Mouse (Mus musculus) sigmoid colon, adult 10 weeks (tissue): ENCODE measurements around the gene Speg. TPM values are rescaled to one million over a fixed set of nuclear protein-coding genes. Genes with fewer than 3 reads are reported as not detected.

Source experiments
- polyA plus RNA-seq: library from polyadenylated mRNA; stranded (reverse); fragments of 350-450 nt; fragmentation: Illumina TruSeq; extraction: RNeasy Lipid Tissue Mini Kit (QIAGEN cat#74804); gene quantifications from one replicate; pipeline ENCODE4 v1.2.3, GENCODE M21; 2014; ENCODE audit warnings: low read depth, low replicate concordance

Gene Speg
- 2.6 TPM for polyA plus RNA-seq

DNA sequence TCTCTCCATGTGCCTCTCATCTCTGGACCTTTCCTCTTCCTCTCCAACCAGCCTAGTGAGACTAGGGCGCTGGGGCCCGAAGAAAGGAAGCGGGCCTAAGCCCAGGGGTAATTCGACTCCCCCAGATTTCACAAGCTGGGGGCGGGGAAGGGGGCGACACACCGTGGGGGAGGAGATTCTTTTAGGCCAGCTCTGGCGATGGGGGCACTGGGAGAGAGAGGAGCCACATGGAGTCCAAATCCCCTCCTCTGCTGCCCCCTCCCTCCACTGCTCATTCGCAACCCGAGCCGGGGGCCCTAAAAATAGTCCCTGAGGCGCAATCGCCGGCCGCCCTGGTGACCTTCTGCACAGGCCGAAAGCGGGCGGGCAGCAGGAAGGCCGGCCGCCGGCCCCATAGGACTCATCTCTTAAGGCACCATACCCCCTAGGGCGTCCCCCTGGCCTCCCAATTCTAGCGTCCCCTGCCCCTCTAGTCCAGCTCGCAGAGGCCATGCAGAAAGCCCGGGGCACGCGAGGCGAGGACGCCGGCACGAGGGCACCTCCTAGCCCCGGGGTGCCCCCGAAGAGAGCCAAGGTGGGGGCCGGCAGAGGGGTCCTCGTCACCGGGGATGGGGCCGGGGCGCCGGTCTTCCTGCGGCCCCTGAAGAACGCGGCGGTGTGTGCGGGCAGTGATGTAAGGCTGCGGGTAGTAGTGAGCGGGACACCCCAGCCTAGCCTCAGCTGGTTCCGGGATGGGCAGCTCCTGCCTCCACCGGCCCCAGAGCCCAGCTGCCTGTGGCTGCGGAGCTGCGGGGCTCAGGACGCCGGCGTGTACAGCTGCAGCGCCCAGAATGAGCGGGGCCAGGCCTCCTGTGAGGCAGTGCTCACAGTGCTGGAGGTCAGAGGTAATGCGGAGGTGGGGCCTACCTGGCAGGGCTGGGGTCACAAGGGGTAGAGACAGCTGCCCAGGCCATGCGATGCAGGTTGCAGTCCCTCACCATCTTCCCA lies at the start of gene Speg:
Gene Speg, plus strand, starts transcription at position 348 of the 987 bp plus-strand sequence.

DNA sequence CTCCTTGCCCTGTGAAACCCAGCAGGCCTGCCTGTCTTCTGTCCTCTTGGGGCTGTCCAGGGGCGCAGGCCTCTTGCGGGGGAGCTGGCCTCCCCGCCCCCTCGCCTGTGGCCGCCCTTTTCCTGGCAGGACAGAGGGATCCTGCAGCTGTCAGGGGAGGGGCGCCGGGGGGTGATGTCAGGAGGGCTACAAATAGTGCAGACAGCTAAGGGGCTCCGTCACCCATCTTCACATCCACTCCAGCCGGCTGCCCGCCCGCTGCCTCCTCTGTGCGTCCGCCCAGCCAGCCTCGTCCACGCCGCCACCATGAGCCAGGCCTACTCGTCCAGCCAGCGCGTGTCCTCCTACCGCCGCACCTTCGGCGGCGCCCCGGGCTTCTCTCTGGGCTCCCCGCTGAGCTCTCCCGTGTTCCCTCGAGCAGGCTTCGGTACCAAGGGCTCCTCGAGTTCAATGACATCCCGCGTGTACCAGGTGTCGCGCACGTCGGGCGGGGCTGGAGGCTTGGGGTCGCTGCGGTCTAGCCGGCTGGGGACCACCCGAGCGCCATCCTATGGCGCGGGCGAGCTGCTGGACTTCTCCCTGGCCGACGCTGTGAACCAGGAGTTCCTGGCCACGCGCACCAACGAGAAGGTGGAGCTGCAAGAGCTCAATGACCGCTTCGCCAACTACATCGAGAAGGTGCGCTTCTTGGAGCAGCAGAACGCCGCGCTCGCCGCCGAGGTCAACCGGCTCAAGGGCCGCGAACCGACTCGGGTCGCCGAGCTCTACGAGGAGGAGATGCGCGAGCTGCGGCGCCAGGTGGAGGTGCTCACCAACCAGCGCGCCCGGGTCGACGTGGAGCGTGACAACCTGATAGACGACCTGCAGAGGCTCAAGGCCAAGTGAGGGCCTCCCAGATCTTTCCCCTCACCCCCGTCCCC lies 14.7 kb upstream of the Speg start, which contains the start of gene Des:
Gene Des, plus strand, starts transcription at position 218 of the 920 bp plus-strand sequence.

DNA sequence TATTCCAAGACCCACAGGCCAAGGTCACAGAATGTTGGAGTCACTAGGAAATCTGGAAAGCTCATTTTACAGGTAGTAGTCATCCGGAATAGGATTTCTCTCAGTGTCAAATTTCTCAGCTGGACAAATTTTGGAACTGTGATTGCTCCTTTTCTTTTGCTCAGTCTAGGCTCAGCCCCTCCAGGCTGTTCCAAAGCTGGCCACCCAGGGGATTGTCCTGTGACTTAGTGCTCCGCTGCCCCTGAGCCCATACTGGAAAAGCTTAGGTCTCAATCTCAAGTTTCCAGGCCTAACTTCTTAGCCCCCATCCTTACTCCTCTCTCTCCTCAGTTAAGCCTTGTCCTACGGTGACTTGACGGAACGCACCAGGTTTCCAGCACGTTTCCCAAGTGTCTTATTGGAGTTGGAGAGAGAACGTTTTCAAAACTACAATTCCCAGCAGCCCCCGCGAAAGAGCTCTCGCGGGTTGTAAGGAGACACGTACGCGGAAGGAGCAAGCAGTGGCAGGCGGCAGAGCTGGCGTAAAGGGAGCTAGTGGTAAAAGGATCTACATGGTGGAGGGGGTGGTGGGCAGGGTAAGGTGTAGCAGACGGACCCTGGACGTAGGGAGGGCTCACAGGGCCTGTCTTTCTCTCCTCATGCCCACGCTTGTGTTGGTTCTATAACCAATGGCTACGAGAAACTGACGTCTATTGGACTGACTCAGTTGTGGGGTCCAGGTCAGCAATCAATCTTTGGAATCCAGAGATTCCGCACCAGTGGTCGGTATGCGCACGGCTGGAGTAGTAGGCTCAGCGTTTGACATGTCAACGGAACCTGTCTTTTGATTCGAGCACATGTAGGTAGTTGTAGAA lies 60.6 kb downstream of the Speg start, which contains the start of gene Gmppa:
Gene Gmppa, plus strand, starts transcription at position 456 of the 854 bp plus-strand sequence.

DNA sequence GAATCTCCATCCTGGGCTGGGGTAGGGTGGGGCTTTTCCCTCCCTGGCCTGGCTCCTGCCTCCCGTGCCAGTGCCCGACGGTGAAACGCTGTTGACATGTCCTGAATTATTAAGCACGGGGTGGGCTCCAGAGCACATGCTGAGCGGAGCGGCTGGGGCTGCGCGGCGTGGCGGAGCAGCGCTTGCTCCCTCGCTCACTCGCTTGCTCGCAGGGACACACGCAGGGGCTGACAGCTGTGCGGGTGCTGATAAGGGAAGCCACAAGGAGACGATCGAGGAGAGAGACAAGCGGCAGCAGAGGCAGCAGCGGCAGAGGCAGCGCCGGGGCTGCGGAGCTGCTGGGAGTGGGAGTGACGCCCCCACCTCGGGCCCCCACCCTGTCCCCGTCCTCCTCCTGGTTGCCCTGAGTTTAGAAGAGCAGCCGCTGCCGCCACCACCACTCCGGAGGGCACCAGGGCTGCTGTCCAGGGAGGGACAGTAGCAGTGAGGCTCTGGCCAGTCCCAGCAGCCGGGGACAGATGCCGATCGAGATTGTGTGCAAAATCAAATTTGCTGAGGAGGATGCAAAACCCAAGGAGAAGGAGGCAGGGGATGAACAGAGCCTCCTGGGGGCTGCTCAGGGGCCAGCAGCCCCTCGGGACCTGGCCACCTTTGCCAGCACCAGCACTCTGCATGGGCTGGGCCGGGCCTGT lies 75.4 kb downstream of the Speg start, which contains the start of gene Asic4:
Gene Asic4, plus strand, starts transcription at position 123 of the 692 bp plus-strand sequence.

DNA sequence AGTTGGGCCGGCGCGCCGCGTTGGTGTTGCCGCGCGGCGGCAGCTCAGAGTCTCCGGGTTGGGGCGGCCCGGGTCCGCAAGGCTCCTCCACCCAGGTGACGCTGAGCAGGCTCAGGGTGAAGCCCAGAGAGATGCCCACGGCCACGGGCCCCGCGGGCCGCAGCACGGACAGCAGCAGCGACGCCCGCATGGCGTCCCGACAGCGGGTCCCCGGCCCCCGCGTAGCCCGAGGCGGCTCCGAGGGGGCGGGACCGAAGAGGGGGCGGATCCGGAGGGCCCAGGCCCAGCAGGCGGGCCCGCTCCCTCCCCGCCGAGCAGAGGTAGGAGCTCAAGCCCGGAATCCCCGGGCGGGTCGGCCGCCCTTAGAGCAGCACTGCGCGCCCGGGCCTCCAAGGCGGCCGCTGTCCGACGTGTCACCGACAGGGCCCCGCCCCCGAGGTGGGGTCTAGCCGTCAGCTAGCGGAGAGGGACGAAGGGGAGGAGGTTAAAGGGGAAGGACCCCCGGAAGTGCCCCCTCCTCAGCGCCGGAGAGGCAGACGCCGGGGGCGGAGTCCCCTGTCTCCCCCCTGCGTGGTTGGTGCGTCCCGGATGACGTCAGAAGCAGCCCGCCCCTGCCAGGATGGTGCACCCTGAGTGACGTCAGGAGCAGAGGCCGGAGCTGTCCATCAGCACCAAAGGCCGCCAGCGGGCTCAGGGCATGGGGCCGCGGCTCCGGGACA lies 104.0 kb downstream of the Speg start, which contains the start of the genes Chpf and Tmem198:
Gene Chpf, minus strand, starts transcription at position 392 of the 719 bp plus-strand sequence.
Gene Tmem198, plus strand, starts transcription at position 617 of the 719 bp plus-strand sequence.

Other genes starting within 250 kb of the Speg start
- 1.2 TPM for gene Slc23a3, start 241.4 kb upstream of the Speg start, polyA plus RNA-seq
- gene Cnppd1, start 232.6 kb upstream of the Speg start, polyA plus RNA-seq, result 13.5 TPM
- 6.9 TPM for gene Retreg2, start 232.5 kb upstream of the Speg start, polyA plus RNA-seq
- 1.2 TPM for gene Zfand2b, start 206.7 kb upstream of the Speg start, polyA plus RNA-seq
- 8.4 TPM for gene Abcb6, start 194.9 kb upstream of the Speg start, polyA plus RNA-seq
- gene Ankzf1, start 183.1 kb upstream of the Speg start, polyA plus RNA-seq, result 30.1 TPM
- gene Atg9a, start 183.1 kb upstream of the Speg start, polyA plus RNA-seq, result 16.5 TPM
- gene Glb1l, start 164.5 kb upstream of the Speg start, polyA plus RNA-seq, result 9.3 TPM
- gene Stk16, start 164.5 kb upstream of the Speg start, polyA plus RNA-seq, result 13.5 TPM
- gene Tuba4a, start 155.4 kb upstream of the Speg start, polyA plus RNA-seq, result 7.6 TPM
- gene A630095N17Rik, start 143.2 kb upstream of the Speg start, polyA plus RNA-seq, result not detected
- 12.7 TPM for gene Dnajb2, start 138.9 kb upstream of the Speg start, polyA plus RNA-seq
- not detected for gene Ptprn, start 110.8 kb upstream of the Speg start, polyA plus RNA-seq
- 11.1 TPM for gene Resp18, start 96.9 kb upstream of the Speg start, polyA plus RNA-seq
- 3.1 TPM for gene Dnpep, start 57.3 kb upstream of the Speg start, polyA plus RNA-seq
- 20.1 TPM for gene Des, start 15.0 kb upstream of the Speg start, polyA plus RNA-seq
- 12.7 TPM for gene Gmppa, start 60.6 kb downstream of the Speg start, polyA plus RNA-seq
- gene Asic4, start 75.1 kb downstream of the Speg start, polyA plus RNA-seq, result not detected
- 0.50 TPM for gene Chpf, start 104.0 kb downstream of the Speg start, polyA plus RNA-seq
- not detected for gene Tmem198, start 104.2 kb downstream of the Speg start, polyA plus RNA-seq
- gene Obsl1, start 131.2 kb downstream of the Speg start, polyA plus RNA-seq, result not detected
- gene Inha, start 131.8 kb downstream of the Speg start, polyA plus RNA-seq, result not detected
- 2.2 TPM for gene Stk11ip, start 146.2 kb downstream of the Speg start, polyA plus RNA-seq
- gene Slc4a3, start 171.0 kb downstream of the Speg start, polyA plus RNA-seq, result 0.38 TPM